Mouse (Mus musculus) lung, embryonic 16.5 days (tissue): ENCODE results near the gene Gadd45g. TPM values are rescaled to one million over a fixed set of nuclear protein-coding genes. Genes with fewer than 3 reads are reported as not detected.
A peak's percentile ranks its signal among the peaks of the same experiment; 100 is the strongest.

Experiments
- ATAC-seq: fragments of 200-750 bp; cut with Nextera tagmentation; 2 replicates; pipeline ENCODE4 v1.8.0; 2017; ENCODE audit warnings: low read depth, mild to moderate bottlenecking, moderate library complexity
- H3K27ac ChIP-seq: fragments of 300-500 bp; sonication (generic); 2 replicates; pipeline ENCODE4 v1.5.1; 2014; ENCODE audit warnings: mild to moderate bottlenecking, control low read depth, low read length
- H3K27me3 ChIP-seq: fragments of 300-500 bp; sonication (generic); 2 replicates; pipeline ENCODE4 v1.6.1; 2014; ENCODE audit warnings: low read depth, low read length, mixed read lengths; ENCODE audit not compliant: control insufficient read depth, insufficient read depth
- H3K36me3 ChIP-seq: fragments of 300-500 bp; sonication (generic); 2 replicates; pipeline ENCODE4 v1.6.1; 2014; ENCODE audit warnings: low read length; ENCODE audit not compliant: control insufficient read depth, insufficient read depth
- H3K4me1 ChIP-seq: fragments of 300-500 bp; sonication (generic); replicated peaks from 2 replicates; pipeline ENCODE4 v1.6.1; 2014; ENCODE audit warnings: low read length, mixed read lengths; ENCODE audit not compliant: control insufficient read depth, insufficient read depth
- H3K4me2 ChIP-seq: fragments of 300-500 bp; sonication (generic); 2 replicates; pipeline ENCODE4 v1.6.1; 2014; ENCODE audit warnings: low read depth, low read length, control low read depth
- H3K4me3 ChIP-seq: fragments of 300-500 bp; sonication (generic); 2 replicates; pipeline ENCODE4 v1.5.1; 2014; ENCODE audit warnings: mild to moderate bottlenecking, low read length, control low read depth
- H3K9ac ChIP-seq: fragments of 300-500 bp; sonication (generic); 2 replicates; pipeline ENCODE4 v1.6.1; 2014; ENCODE audit warnings: low read length, control low read depth
- H3K9me3 ChIP-seq: fragments of 300-500 bp; sonication (generic); 2 replicates; pipeline ENCODE4 v1.6.1; 2016; ENCODE audit warnings: low read length; ENCODE audit not compliant: control insufficient read depth
- WGBS: fragments of 180-500 bp; shearing (Covaris S2); extraction: QIAGEN DNeasy Blood & Tissue Kit; methylation state at CpG from one replicate; pipeline ENCODE4 v1.1.7; 2014; 5-methylcytosine and 5-hydroxymethylcytosine counted together
- polyA plus RNA-seq: library from polyadenylated mRNA; unstranded; fragments of >200 nt; fragmentation: Nextera tagmentation; extraction: Ambion mirVana; gene quantifications from 2 replicates; pipeline ENCODE4 v1.2.1, GENCODE M21; 2015

The Gadd45g gene
- 74.4 and 92.3 TPM in 2 replicates for polyA plus RNA-seq

DNA sequence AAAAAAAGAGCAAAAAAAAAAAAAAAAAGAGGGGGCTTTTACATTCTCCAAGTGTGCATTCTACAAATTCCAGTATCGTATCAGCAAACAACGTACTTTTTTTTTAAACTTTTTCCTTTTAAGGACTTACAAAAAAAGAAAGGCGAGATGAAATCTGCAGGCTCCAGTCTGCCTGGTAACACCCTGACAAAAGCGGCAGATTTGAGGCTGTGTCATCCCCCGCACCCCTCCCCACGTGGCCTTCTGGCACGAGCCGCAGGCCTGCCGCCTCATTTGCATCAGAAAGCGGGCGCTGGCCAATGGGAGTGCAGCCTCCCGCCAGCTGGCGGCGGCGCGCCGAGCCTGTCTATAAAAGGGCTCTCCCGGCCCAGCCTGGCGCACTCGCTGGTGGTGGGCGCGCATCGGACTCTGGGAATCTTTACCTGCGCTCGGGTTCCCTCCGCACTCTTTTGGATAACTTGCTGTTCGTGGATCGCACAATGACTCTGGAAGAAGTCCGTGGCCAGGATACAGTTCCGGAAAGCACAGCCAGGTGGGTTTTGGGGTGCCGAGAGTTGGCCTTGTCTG lies at the start of gene Gadd45g:
Gene Gadd45g, plus strand, starts transcription at position 378 of the 567 bp plus-strand sequence.
- H3K27me3 ChIP-seq = peaks cover 4% of the 10 kb centered on the region; the same call in 1 of the 2 replicates
- WGBS = under 1% methylated on average over 31 of the region's 31 CpGs
- H3K27ac ChIP-seq = peak within 1 kb of the TSS; percentile 96
- no peaks in the 10 kb centered on the region for H3K36me3 ChIP-seq
- peak; percentile 84 for ATAC-seq
- H3K9me3 ChIP-seq = no peaks in the 10 kb centered on the region
- peak within 1 kb of the TSS; percentile 63 for H3K4me3 ChIP-seq
- peaks cover 33% of the 10 kb centered on the region for H3K4me1 ChIP-seq
- peak within 1 kb of the TSS; percentile 78 for H3K9ac ChIP-seq
- peak within 1 kb of the TSS; percentile 96 for H3K4me2 ChIP-seq

- no peak overlapping the region for H3K9ac ChIP-seq
- H3K27me3 ChIP-seq = no peaks in the 10 kb centered on the region
- H3K9me3 ChIP-seq = no peaks in the 10 kb centered on the region
- 61% methylated on average over 8 of the region's 8 CpGs for WGBS
- H3K4me3 ChIP-seq = no peak overlapping the region
- ATAC-seq = no peak
- no peaks in the 10 kb centered on the region for H3K36me3 ChIP-seq
- H3K4me2 ChIP-seq = no peak overlapping the region
- peaks cover 7% of the 10 kb centered on the region for H3K4me1 ChIP-seq
- no peak overlapping the region for H3K27ac ChIP-seq
These were observed 48.4 kb upstream of the Gadd45g start for GRCm38 (mm10) chr13:51797899-51798746.

DNA sequence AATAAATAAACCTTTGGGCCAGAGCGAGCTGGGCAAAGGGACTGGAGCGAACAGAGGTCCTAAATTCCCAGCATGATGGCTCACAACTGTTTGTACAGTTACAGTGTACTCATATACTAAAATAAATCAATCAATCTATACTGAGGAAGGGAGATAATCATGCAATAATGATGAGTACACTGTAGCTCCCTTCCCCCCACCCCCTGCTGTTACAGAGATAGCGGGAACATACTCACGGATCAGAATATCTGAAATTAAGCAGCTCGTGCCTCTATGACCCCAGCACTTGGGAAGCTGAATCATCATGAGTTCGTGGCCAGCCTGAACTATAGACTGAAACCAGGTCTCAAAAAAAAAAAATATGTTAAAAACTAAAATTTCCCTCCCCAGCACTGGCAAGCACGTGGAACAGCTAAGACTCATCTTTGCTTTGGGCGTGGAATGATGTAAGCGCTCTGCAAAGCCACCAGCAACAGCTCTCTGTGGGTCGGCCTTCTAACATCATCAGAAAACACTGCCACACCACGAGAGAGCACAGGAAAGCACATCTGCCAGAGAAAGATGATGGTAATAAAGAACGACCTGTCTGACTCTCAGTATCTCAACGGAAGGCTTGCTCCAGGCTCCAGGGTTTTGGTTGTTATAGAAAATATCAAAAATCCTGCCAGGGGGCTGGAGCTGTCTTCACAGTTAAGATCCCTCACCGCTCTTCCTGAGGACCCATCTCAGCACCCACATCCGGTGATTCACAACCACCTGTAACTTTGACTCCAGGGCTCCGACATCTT lies 46.5 kb upstream of the Gadd45g start:
- 77% methylated on average over 16 of the region's 16 CpGs for WGBS
- Histone ChIP-seq H3K4me3 (no peak overlapping the region), H3K9ac (no peak overlapping the region), H3K27me3 (no peaks in the 10 kb centered on the region), H3K4me2 (no peak overlapping the region), H3K27ac (no peak overlapping the region), H3K4me1 (peaks cover 4% of the 10 kb centered on the region), H3K36me3 (no peaks in the 10 kb centered on the region), H3K9me3 (no peaks in the 10 kb centered on the region)
- no peak for ATAC-seq

DNA sequence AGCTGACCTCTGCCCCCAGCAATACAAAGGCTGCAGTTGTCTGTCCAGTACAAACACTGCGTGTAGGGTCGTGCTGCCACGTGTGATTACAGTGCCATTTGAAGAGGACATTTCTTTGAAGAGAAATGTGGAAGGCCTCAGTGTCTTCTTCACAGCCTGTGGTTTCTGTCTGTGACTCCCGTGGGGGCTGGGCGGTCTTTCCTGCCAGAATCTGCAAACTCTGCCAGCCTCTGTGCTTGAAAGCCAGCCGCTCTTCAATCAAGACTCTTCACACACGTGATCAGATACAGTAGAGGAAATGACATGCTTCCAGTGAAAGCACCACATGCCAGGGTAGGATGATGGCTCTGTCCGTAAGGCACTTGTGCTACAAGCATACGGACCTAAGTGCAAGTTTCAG lies 45.6 kb upstream of the Gadd45g start:
- Histone ChIP-seq H3K9ac (no peak overlapping the region), H3K27ac (no peak overlapping the region), H3K4me2 (no peak overlapping the region), H3K9me3 (no peaks in the 10 kb centered on the region), H3K4me1 (peaks cover 4% of the 10 kb centered on the region), H3K36me3 (no peaks in the 10 kb centered on the region), H3K4me3 (no peak overlapping the region), H3K27me3 (no peaks in the 10 kb centered on the region)
- 34% methylated on average over 9 of the region's 9 CpGs for WGBS
- ATAC-seq = peak; percentile 34; the same call in 1 of the 2 replicates

- H3K36me3 ChIP-seq = no peaks in the 10 kb centered on the region
- H3K4me1 ChIP-seq = peaks cover 11% of the 10 kb centered on the region
- H3K27me3 ChIP-seq = no peaks in the 10 kb centered on the region
- no peak for ATAC-seq
- 62% methylated on average over 4 of the region's 4 CpGs for WGBS
- H3K27ac ChIP-seq = no peak overlapping the region
- no peak overlapping the region for H3K4me2 ChIP-seq
- H3K4me3 ChIP-seq = no peak overlapping the region
- no peaks in the 10 kb centered on the region for H3K9me3 ChIP-seq
- no peak overlapping the region for H3K9ac ChIP-seq
These were observed 40.8 kb upstream of the Gadd45g start for GRCm38 (mm10) chr13:51805634-51806033.

GRCm38 (mm10) chr13:51806220-51806619 lies 40.3 kb upstream of the Gadd45g start:
- Histone ChIP-seq H3K9me3 (no peaks in the 10 kb centered on the region), H3K27ac (no peak overlapping the region), H3K4me1 (peaks cover 7% of the 10 kb centered on the region; the same call in 1 of the 2 replicates), H3K36me3 (no peaks in the 10 kb centered on the region), H3K27me3 (no peaks in the 10 kb centered on the region), H3K9ac (no peak overlapping the region), H3K4me2 (no peak overlapping the region), H3K4me3 (no peak overlapping the region)
- 76% methylated on average over 15 of the region's 15 CpGs for WGBS
- ATAC-seq = no peak

- Histone ChIP-seq H3K9ac (no peak overlapping the region), H3K4me2 (no peak overlapping the region), H3K36me3 (no peaks in the 10 kb centered on the region), H3K27me3 (no peaks in the 10 kb centered on the region), H3K27ac (no peak overlapping the region), H3K9me3 (no peaks in the 10 kb centered on the region), H3K4me1 (peaks cover 7% of the 10 kb centered on the region; the same call in 1 of the 2 replicates), H3K4me3 (peak overlapping the region; percentile 10; the same call in 1 of the 2 replicates)
- 36% methylated on average over 12 of the region's 12 CpGs for WGBS
- ATAC-seq = peak; percentile 73
These were observed 38.3 kb upstream of the Gadd45g start for GRCm38 (mm10) chr13:51808141-51808540.

- ATAC-seq = no peak
- no peak overlapping the region for H3K9ac ChIP-seq
- no peaks in the 10 kb centered on the region for H3K36me3 ChIP-seq
- no peak overlapping the region for H3K4me3 ChIP-seq
- no peak overlapping the region for H3K27ac ChIP-seq
- no peaks in the 10 kb centered on the region for H3K27me3 ChIP-seq
- 53% methylated on average over 10 of the region's 10 CpGs for WGBS
- H3K9me3 ChIP-seq = no peaks in the 10 kb centered on the region
- H3K4me2 ChIP-seq = no peak overlapping the region
- peaks cover 17% of the 10 kb centered on the region for H3K4me1 ChIP-seq
These were observed 32.6 kb upstream of the Gadd45g start for GRCm38 (mm10) chr13:51813621-51814615.
